Mouse (Mus musculus): Measurements from ENCODE around the gene Hoxa10.

Gene Hoxa10

DNA sequence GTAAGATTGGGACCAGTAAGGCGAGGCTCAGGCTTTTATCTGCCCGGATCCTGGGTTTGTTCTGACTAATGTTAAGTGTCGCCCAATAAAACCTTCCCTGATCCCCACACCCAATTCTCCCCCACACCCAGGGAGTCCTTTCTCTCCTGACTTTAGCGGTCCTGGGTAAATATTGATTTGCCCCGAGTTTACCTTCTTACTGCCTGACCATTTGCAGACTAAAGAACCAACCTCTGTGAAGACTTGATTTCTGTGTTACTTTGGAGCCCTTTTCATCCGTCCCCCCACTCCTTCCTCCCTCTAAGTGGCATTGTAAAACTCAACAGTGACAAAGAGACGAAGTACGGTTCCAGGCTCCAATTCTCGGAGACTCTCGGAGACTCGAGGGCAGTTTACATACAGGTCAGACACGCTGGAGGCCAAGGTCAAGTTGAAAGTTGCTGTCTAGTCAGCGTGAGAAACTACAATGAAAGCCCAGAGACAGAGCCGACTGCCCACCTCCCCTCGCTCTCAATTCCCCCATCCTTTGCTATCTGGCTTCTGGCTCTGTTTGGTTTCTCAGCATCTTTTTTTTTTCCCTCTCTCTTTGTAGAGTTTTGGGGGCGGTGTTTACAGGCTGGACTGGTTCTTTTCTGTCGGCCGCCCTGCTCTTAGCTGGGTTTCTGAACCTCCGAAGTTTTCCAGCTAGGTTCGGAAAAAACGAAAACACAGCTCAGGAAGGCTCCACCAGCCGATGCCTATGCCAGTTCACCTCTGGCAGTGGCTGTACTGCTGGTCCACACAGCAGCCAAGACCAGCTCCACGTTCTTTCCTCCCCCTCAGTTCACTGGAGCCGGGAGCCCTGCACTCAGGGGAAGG, 22.0 kb upstream of the Hoxa10 start:
- DNase-seq = no peak

DNA sequence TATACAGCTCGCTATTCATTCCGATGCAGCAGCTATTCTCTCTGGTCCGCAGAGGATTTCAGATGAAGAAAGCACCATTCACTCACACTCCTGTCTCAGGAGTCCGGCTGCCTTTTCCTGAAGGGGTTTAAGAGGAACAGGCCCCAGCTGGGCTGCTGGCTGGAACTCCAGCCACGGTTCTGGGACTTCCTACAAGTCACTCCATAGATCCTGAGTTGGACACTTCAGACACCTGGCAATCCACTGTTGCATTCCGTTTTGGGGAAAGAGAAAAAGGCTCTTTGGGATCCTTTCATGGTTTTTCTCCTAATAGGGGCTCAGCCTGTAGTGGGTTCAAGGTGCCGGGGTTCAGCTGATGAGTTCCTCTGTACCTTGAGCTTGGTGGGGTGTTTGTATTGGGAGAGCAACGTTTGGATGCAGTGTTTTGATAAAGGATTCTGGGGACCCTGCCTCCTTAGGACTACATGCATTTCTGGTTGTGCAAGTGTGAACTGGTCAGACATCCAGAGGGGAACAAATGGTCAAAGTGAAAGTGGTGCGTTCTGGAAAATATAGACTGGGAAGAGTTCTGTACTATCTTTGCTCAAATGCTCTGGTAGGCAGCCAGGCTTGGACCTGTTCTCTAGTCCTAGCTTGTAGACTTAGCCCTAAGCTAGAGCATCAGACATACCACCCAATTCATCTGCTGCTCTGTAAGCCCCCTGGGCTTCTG, 21.3 kb upstream of the Hoxa10 start:
- no peak for DNase-seq

DNA sequence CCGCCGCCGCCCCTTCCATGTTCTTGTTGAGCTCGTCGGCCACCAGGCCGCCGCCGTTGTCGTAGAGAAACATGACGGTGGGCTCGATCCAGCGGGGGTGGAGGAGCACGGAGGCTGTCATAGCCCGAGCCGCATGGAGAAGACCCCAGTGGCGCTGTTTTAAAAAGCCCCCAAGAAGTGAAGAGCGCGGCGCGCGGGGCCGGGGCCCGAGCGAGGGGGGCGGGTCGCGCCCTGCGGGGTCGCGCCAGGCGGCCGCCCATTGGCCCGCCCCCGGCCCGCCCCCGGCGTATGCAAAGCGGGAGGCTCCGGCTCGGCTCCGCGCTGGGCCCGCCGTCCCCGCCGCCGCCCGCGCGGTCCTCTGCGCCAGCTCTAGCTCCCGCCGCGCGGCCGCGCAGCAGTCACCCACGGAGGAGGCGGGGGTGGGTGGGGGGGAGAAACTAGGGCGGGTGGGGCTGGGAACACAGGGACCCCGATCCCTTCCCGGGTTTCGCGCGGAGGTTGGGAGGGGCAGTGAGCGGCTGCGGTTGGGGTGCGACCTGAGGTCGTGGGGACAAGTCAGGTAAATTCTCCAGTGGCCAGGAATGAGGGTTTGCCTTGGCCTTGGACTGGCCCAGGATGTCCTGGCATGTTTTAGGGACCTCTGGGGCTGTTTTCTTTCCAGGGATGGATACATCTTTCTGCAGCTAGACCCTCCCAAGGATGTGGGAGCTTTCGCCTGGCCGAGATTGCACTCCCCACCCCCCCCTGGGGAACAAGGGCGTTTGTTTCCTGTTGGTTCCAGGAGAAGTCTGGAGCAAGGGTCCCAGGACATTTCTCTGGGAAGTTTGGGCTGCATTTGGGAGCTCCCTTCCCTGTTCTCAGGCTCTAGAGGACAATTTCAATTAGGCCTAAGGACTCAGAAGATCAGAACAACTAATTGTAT, 20.3 kb upstream of the Hoxa10 start, which contains the start of gene Hoxa13:
TSS of gene Hoxa13 (minus strand) at position 227 of the 922 bp plus-strand sequence.
- peak; percentile 34 for DNase-seq

DNA sequence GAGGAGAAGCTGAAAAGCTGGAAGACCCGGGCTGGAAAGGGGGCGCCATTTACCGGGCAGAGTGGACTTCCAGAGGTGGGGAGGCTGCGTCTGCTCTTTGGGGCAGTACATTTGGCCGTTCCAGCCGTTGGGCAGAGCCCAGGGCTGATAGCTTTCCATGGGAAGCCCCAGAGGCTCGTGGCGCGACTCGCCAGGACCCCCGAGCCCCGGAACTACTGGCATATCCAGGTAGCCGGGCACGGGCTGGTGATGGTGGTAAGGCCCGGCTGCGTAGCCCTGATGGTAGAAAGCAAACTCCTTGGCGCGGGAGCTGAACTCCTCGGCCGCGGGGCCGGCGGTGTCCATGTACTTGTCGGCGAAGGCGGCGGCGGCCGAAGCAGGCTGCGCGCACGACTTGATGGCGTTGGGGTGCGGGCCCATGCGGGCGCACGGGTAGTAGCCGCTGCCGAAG, 19.2 kb upstream of the Hoxa10 start:
- no peak for DNase-seq

DNA sequence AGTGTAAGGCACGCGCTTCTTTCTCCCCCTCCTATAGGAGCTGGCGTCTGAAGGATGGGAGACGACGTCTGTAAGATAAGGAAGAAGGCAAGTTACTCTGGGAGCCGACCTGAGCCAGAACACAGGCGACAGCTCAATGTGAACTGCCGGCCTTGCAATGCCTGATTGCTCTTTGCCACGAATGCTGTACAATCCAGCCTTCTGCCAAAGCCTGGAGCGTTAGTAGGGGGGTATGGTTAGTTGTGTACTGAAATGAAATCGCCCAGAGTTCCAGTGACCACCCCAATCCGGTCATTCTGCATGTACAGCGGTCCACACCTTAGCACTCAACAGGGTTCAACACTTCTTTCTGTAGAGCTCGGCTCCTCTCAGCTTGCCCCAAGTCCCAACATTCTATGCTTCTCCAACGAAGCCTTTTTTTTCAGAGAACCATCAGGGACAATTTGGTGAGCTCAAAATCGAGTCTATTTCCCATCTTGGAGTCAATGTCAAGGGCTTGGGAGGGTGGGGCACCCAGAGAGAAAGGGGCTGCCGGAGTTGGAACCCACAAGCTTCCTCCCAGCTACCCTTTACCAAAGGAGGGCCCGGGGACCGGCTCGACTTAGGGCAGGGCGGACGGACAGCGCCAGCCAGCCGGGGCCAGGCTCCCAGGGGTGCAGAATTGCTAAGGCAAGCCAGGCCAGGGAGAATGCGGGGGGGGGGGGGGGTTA, 18.6 kb upstream of the Hoxa10 start:
- no peak for DNase-seq

DNA sequence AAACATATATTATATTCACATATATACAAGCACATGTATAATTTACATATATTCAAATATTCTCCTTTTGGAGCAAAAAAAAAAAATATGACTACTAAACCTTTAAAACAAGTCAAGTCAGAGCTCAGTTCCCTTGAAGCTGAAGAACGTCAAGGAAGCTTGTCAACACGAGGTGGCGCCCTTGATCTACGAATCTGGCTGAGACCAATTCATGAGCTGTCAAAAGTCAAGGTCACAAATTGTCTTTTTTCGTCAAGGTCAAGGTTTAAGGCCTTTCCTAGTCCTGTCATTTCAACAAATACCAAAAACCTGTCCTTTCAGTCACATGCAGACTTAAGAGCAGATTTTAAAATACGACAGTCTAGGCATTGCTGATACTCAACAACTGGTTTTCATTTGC, 16.3 kb upstream of the Hoxa10 start:
- DNase-seq = peak; percentile 86

DNA sequence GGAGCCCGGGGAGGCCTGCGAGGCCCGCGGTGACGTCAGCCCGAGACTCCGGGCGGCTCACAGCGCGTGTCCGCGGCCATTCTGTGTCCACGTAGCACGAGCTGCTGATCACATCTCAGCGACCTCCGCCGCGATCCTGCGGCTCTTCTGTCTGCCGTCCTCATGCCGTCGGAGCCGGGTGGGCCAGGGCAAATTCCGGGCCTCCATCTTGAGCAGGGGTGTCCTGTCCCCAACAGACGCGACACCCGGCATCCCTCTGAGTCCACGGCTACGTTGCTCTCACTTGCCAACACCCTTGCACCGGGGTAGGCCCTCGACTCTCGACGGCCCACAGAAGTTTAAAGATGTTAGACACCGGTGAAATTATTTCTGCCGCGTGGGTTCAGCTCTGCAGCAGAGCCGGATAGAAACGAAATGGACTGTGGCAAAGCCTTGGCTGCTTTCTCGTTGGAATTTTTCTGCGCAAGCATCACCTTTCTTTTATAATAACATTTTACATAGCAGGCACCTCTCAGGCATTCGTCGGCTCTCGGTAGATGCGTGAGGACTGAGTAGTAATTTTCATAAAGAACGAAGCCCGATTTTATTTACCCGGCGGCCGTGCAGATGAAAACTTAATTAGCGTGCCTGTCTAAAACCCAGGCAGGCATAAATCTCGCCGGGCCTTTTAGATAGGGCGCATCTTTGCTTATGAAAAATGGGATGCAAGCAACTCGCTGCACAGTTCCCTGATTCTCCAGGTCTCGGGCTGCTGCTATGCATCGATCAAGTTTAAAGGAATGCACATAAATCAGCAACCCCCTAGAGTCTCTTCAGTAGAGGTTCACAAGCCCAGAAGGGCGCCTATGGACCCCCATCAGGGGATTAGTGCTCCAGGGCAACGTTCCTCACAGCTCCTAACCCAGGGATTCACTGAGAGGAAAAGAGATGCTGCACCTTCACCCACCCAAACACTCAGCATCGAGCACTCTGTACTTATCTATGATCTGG, 13.2 kb upstream of the Hoxa10 start:
- peak; percentile 27 for DNase-seq

DNA sequence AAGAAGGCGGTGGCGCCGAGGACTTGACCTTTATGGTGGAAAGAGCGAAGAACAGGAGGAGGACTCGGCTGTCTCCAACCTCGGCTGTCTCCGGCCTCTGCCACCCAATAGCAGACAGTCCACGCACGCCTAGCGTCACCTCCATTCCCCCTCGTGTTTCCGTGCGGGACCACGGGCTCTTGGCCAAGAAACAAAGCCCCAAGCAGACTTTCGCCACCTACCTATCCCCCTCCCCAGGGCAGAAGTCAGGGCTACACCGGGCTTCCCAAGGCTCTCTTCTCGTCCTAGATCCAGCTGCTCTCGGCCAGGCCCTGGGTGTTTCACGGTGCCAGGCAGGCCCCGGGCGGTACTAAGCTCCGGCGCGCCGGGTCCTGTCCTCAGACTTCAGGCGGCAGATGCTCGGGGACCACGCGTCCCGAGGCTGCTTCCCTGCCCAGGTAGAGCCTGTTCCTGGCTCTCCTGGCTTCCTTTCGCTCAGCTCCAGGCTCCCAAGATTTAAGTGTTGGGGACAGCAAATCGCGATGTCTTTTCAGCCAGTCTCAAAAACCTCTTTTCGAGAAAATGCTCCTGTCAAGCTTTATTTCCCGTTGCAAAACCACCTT, 12.2 kb upstream of the Hoxa10 start:
- DNase-seq = no peak

DNA sequence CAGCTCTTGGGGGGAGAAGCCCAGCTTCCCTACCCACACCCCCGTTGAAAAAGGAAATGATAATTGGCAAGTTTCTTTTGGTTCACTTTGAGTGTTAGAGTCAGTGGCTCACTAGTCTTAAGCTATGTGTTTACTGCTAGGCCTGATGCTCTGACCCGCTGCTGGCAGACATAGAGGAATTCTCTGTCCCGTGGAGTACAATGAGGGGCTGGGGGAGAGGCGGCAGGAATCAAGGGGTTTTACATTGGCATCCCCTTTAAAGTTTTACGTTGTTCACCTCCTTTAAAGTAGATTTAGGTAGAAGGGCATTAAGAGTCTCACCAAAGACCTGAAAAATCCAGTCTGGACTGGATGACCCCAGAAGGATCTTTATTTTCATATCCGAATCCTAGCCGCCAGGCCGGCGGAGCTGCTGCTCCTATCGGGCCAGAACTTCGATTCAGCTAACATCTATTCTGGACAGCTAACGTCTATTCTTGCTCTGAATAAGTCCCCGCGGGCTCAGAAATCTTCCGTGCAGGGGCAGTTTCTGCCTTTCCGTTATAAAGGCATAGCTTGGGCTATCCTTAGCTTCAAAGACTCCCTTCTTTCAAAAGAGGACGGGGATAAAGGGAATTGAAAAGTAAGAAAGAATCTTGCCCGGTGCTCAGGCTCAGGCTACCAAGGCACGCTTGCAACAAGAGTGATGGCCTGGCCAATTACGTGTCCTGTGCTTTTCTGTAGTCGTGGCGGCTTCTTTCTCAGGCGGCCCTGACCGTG, 11.5 kb upstream of the Hoxa10 start:
- no peak for DNase-seq

DNA sequence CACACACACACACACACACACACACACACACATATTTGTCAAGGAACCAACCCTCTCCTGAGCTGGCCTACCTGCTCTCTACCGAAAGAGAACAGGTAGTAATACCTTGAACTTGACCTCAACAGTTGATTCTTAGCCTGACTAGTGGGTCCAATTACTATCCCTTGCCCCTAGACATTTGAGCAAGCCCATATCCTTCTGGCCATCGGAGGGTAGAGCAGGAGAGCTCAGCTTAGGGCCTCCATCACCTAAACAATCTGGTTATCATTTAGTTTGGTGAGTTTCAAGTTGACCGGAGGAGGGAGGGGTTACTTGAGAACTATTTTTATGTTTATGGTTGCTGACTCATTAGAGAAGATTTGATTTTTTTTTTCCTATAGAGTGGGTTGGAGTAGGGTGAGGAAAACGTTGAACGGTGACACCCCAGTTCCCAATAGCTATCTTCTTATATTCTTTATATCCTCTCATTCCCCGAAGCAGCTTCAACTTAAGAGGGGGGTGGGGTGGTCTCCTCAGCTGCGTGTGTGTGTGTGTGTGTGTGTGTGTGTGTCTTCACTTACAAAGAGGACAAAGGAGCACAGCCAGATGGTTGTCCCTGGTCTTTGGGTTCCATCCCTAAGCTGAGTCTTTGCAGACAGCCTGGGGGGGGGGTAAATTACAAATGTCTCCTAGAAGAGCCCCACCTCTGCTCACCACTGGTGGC, 10.7 kb upstream of the Hoxa10 start:
- no peak for DNase-seq

DNA sequence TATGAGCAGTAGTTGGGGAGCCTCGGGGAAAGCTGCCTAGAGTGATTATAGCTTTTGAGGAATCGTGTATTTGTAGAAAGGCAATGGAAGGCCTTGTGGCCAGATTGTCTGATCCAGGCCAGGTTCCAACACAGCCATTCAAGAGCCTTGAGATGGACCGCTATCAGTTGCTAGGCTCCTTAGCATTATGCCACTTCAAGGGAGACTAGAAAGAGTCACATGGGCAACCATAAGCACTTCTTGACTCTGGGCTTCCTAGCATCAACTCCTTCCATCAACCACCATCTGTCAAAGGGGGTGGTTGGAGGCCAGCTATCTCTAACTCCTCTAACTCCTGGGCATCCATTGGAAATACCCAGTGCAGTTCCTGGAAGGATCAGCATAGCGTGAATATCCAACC, 9.2 kb upstream of the Hoxa10 start:
- DNase-seq = no peak

DNA sequence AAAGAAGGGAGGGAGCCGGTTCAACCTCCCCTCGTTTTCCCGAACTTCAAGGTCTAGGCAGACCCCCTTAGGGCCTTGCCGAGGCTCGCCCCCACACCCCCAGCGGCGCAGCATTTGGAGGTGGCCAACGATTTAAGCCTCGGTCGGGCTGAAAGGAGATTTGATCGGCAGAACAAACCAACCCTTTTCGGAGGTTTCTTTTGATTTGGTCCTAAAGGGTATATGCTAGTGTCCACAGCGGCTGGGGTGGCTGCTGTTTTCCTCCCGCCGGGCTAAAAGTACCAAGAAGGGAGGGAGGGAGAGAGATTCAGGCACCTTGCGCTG, 8.7 kb upstream of the Hoxa10 start:
- DNase-seq = no peak

DNA sequence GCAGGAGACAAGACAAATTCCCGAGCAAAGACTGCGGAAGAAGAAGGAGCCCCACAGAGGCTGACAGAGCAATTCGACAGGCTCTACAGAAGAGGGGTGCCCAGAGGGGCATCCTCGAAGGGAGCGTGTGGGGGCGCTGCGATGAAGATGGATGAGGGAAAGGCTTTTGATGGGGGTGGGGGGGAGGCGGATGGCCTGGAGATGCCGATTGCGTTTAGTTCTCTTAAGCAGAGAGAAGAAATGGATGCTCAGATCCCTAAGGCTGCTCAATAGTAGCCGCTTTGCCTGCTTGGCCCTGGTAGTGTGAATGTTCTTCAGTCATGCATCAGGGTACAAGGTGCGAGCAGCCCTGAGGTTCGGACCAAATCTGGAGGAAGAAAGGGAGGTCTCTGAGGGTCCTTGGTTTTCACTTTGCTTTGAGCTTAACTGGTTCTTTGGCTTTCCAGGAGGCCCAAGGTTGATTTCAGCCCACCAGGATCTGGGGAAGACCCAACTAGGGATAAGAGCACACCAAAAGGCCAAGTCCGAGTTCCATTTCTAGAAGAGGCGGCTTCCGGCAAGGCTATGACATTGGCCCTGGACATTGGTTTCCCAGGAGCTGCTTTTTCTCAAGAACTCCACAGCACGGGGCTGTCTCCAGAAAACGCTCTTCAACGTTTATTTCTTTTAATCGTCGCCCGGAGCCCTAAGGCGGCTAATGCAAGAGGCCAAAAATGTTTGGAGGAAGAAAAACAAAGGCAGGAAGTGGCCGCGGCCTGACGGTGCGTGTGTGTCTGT, 8.2 kb upstream of the Hoxa10 start:
- peak; percentile 25 for DNase-seq

DNA sequence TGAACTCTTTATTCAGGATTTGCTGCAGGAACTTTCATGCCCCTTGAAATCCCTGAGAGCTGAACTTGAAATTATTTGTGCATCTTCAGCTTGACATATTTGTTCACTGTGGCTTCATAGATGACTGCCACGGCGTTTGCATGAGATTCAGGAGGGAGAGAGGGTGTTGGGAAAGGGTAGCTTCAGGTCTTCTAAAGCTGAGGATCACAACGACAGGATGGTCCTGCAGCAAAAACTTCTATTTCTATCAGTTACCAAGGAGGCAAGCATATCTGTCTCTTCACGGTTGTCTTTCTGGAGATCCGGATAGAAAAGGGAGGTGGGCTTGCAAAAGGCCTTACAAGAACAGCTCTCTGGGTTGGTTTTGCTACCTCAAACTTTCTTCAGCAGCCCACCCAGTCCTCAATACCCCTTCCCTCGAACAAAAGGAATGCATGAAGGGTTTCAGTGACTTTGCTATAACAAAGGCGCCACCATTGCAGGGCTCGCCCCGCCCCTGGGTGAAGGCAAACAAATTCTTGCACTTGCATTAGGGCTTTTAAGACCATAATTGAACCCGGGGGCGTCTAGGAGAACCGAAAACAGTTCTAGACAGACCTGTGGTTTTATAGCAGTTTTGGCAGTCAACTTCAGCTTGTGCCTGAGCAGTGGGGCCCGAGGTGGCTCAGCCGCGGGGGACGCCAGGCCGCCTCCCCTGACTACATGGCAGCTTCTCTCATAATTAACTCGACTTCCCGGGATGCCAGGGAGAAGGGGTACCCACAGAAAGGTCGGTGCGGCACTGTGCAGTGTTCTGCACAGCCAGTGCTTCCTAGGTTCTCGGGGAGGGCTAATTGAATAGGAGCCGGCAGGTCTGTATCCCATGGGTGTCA, 7.3 kb upstream of the Hoxa10 start:
- DNase-seq = peak; percentile 25

DNA sequence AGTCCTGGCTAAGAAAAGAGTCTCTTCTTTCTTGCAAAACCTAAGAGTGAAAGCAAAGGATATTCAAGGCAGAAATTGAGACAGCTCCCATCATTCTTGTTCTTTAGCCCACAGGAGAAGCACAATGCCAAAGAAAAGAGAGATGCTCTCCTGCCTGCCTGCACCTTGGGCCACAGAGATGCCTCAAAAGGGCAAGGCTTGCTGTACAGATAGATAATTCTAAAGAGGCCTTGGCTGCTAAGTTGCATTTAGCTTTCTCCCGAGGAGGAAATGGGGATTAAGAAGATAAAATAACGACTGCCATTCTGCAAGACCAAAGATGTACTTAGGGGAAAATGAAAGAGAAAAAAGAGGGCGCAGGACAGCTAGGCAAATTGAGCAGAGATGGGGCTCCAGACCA, 6.3 kb upstream of the Hoxa10 start:
- DNase-seq = no peak

DNA sequence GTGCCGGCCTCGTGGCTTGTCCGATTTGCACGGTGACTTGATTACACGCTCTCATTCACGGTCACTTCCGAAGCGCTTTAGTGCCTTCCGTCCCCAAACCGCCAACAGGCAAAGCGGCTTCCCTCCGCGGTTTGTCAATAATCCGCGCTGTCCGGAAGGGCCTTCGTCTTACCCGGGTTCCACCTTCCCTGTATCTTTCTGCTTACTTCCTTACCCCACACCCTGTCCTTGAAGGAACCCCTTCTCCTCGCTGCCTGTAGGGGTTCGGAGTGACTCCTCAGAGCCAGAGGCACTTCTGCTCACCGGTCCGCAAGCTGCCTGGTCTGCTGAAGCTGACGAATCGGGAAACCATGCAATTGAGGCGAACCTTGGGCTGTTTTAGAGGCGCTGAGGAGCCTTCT, 5.7 kb upstream of the Hoxa10 start:
- peak; percentile 47 for DNase-seq

DNA sequence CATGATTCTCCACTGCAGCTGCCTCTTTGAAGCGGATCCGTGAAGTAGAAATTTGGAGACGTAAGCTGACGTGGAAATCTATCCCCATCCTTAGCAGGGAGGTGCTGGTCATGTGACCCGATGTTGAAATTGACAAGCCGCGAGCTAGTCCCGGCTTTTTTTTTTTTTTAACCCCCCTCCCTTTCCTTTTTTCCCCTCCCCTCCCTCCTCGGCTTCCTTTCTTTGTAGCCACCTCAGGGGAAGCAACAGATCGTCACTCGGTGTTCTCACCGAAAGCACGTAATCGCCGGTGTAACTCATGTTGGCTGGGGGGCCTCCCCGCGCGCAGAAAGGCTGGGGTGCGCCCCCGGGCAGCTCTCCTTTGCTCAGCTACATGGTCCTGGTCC, 5.1 kb upstream of the Hoxa10 start, which contains the start of gene Hoxa11:
TSS of gene Hoxa11 (minus strand) at position 54 of the 386 bp plus-strand sequence.
- peak; percentile 75 for DNase-seq

Data from kidney, postnatal 14 days (tissue).